Mouse (Mus musculus): ENCODE results near the gene Marcksl1. TPM values are rescaled to one million over a fixed set of nuclear protein-coding genes. Genes with fewer than 3 reads are reported as not detected.
"Not testable (repeated sequence)": the region's sequence is repeated elsewhere in the genome, so short reads cannot be mapped to it uniquely, and the experiment has no call there.

Gene Marcksl1
- polyA plus RNA-seq, 1 experiment: 18.6 TPM

GRCm38 (mm10) chr4:129525889-129526288 lies 12.5 kb downstream of the Marcksl1 start:
- DNase-seq: no peak
- no peak for TF ChIP-seq CTCF (IDR thresholded peaks at IDR 0.05; ENCODE audit: insufficient read depth, low read length)
- no peak for TF ChIP-seq POLR2A (IDR thresholded peaks at IDR 0.05; ENCODE audit: borderline replicate concordance, extremely low read depth, low read depth, low read length)
- Histone ChIP-seq H3K4me1 (ENCODE audit: control insufficient read depth, insufficient read depth, low read length) (no peaks in the 10 kb centered on the region), H3K4me3 (replicated peaks; ENCODE audit: extremely low read depth, low read depth, low read length) (no peak overlapping the region)
- 79% methylated on average over 3 of the region's 3 CpGs for WGBS

- not testable (repeated sequence) for DNase-seq; H3K4me1 ChIP-seq (ENCODE audit: control insufficient read depth, insufficient read depth, low read length); H3K4me3 ChIP-seq (replicated peaks; ENCODE audit: extremely low read depth, low read depth, low read length)
- WGBS: 87% methylated on average over 6 of the region's 6 CpGs
Measured at GRCm38 (mm10) chr4:129528901-129529300, 15.5 kb downstream of the Marcksl1 start.

DNA sequence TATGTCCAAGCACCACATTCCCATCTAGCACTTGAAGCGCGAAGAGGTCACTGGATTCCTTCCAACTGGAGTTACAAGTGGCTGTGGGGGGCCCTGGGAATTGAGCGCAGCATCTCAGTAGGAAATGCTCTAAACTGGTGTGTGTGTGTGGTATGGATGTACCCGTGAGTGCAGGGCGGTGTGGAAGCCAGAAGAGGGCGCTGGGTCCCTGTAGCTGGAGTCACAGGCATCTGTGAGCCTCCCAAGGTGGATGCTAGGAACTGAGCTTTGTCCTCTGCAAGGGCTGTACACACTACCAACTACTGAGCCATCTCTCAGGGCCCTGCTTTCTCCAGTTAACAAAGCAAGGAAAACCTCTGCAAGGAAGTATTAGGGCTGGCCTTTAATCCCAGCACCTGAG lies 26.6 kb downstream of the Marcksl1 start:
- Histone ChIP-seq H3K4me3 (replicated peaks; ENCODE audit: extremely low read depth, low read depth, low read length) (no peak overlapping the region), H3K4me1 (ENCODE audit: control insufficient read depth, insufficient read depth, low read length) (peaks cover 6% of the 10 kb centered on the region; the same call in 1 of the 2 replicates)
- no peak for TF ChIP-seq POLR2A (IDR thresholded peaks at IDR 0.05; ENCODE audit: borderline replicate concordance, extremely low read depth, low read depth, low read length)
- peak; percentile 37; the same call in 1 of the 2 replicates for TF ChIP-seq CTCF (IDR thresholded peaks at IDR 0.05; ENCODE audit: insufficient read depth, low read length)
- WGBS: 83% methylated on average over 6 of the region's 6 CpGs
- no peak for DNase-seq

DNA sequence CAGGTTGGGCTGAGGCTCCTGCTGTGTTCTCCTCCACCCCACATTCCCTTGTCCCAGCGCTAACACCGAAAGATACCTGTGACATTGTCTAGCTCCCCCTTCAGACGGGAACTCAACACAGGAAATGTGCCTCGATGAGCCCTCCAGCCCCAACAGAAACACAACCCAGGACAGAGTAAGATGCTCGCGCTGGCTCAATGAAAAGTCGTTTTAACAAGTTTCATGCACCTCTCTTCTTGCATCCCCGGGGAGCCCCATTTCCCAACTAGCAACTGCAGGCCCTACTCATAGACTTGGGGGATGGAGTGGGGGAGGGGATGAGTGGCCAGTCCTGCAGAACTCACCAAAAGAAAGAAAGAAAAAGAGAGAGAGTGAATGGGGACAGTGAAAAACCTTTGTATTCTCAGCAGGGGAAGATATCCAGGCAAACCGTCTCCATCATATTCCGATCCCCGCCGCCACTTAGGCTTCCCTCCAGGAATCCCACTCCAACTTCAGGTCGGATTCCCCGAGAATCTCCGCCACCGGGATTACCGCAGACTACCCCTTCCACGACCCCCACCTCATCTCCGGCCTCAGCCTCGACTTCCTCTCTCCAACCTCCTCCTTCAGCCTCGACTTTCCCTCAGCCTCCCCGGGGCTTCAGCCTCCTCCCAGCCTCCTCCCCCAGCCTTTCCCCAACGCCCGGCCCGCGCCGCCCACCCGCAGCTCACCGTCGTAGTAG lies 28.6 kb downstream of the Marcksl1 start:
- WGBS: under 1% methylated on average over 30 of the region's 30 CpGs
- peak; percentile 21 for DNase-seq
- Histone ChIP-seq H3K4me3 (replicated peaks; ENCODE audit: extremely low read depth, low read depth, low read length) (peak overlapping the region; percentile 79), H3K4me1 (ENCODE audit: control insufficient read depth, insufficient read depth, low read length) (peaks cover 6% of the 10 kb centered on the region; the same call in 1 of the 2 replicates)
- TF ChIP-seq CTCF (IDR thresholded peaks at IDR 0.05; ENCODE audit: insufficient read depth, low read length) (0 out of 2 replicates have a peak, but pooled peaks have one; percentile 15), POLR2A (IDR thresholded peaks at IDR 0.05; ENCODE audit: borderline replicate concordance, extremely low read depth, low read depth, low read length) (no peak)

DNA sequence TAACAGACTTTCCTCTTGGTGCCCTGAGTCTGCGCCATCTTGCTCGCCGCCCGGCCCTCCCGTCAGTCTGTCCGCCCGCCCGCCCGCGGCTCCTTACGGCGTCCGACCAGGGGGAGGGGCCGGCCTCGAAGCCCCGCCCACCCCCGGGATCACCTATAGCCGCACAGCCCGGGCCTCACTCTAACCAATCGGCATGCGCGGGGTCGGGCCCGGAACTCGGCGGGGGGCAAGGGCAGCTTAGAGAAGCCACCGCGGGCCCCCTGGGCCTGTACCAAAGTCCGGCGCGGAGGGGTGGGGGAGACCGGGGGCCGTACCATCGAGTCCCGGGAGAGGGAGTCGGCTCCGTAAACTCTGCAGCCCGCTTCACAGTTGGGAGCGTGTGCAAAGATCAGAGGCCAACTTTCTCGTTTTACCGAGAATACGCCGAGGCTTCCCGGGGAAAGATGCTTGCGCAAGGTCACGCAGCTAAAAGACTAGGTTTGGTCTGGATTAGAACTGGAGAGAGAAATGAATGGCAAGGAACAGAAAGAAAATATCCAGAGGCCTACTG lies 29.3 kb downstream of the Marcksl1 start, which contains the start of gene Hdac1:
TSS of gene Hdac1 (minus strand) at position 122 of the 550 bp plus-strand sequence.
- peak; percentile 95 for DNase-seq
- Histone ChIP-seq H3K4me3 (replicated peaks; ENCODE audit: extremely low read depth, low read depth, low read length) (peak within 1 kb of the TSS; percentile 99), H3K4me1 (ENCODE audit: control insufficient read depth, insufficient read depth, low read length) (peaks cover 6% of the 10 kb centered on the region; the same call in 1 of the 2 replicates)
- TF ChIP-seq POLR2A (IDR thresholded peaks at IDR 0.05; ENCODE audit: borderline replicate concordance, extremely low read depth, low read depth, low read length) (peak; percentile 54), CTCF (IDR thresholded peaks at IDR 0.05; ENCODE audit: insufficient read depth, low read length) (no peak)
- WGBS: under 1% methylated on average over 46 of the region's 46 CpGs

GRCm38 (mm10) chr4:129544106-129544505 lies 30.7 kb downstream of the Marcksl1 start:
- Histone ChIP-seq H3K4me1 (ENCODE audit: control insufficient read depth, insufficient read depth, low read length) (peaks cover 6% of the 10 kb centered on the region; the same call in 1 of the 2 replicates), H3K4me3 (replicated peaks; ENCODE audit: extremely low read depth, low read depth, low read length) (no peak overlapping the region)
- WGBS: 89% methylated on average over 4 of the region's 4 CpGs
- TF ChIP-seq CTCF (IDR thresholded peaks at IDR 0.05; ENCODE audit: insufficient read depth, low read length): no peak
- TF ChIP-seq POLR2A (IDR thresholded peaks at IDR 0.05; ENCODE audit: borderline replicate concordance, extremely low read depth, low read depth, low read length): no peak
- no peak for DNase-seq

DNA sequence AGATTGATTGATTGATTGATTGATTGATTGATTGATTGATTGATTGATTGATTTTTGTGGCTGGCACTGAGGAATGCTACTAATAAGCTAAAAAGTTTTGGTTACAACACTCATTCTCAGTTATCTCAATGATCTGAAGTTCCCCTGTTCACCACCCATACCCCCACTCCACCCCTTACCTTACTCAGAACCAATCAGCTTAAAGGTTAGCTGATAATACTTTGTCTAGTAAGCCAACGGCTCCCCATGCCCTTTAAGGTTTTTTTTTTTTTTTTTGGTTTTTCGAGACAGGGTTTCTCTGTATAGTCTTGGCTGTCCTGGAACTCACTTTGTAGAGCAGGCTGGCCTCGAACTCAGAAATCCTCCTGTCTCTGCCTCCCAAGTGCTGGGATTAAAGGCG lies 34.2 kb downstream of the Marcksl1 start:
- H3K4me1 ChIP-seq (ENCODE audit: control insufficient read depth, insufficient read depth, low read length); H3K4me3 ChIP-seq (replicated peaks; ENCODE audit: extremely low read depth, low read depth, low read length); DNase-seq: not testable (repeated sequence)
- 73% methylated on average over 4 of the region's 4 CpGs for WGBS

- H3K4me3 ChIP-seq (replicated peaks; ENCODE audit: extremely low read depth, low read depth, low read length): no peak overlapping the region
- 88% methylated on average over 2 of the region's 2 CpGs for WGBS
- peak; percentile 26 for DNase-seq
- no peaks in the 10 kb centered on the region for H3K4me1 ChIP-seq (ENCODE audit: control insufficient read depth, insufficient read depth, low read length)
- TF ChIP-seq POLR2A (IDR thresholded peaks at IDR 0.05; ENCODE audit: borderline replicate concordance, extremely low read depth, low read depth, low read length): no peak
- TF ChIP-seq CTCF (IDR thresholded peaks at IDR 0.05; ENCODE audit: insufficient read depth, low read length): no peak
Measured at GRCm38 (mm10) chr4:129549306-129549705, 35.9 kb downstream of the Marcksl1 start.

DNA sequence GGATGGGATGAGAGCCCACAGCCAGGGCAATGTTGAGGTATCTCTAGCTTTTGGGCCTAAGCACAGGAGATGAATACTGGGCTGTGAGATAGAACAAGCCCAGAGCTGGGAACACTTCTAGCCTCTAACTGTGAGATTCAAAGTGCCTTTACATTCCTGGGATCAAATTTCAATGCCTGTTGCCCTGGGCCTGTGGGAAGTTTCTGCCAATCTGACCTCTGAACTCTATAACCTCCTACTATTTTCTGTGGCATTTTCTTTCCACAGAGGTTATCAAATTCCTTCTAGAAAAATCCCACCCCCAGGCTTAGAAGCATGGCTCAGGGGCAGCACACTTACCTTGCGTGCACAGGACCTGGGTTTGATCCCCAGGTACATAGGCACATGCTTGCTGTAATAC lies 36.9 kb downstream of the Marcksl1 start:
- WGBS: 77% methylated on average over 1 of the region's 1 CpGs
- no peak for TF ChIP-seq POLR2A (IDR thresholded peaks at IDR 0.05; ENCODE audit: borderline replicate concordance, extremely low read depth, low read depth, low read length)
- TF ChIP-seq CTCF (IDR thresholded peaks at IDR 0.05; ENCODE audit: insufficient read depth, low read length): no peak
- no peaks in the 10 kb centered on the region for H3K4me1 ChIP-seq (ENCODE audit: control insufficient read depth, insufficient read depth, low read length)
- no peak for DNase-seq
- no peak overlapping the region for H3K4me3 ChIP-seq (replicated peaks; ENCODE audit: extremely low read depth, low read depth, low read length)

- not testable (repeated sequence) for H3K4me3 ChIP-seq (replicated peaks; ENCODE audit: extremely low read depth, low read depth, low read length); DNase-seq; H3K4me1 ChIP-seq (ENCODE audit: control insufficient read depth, insufficient read depth, low read length)
- WGBS: 76% methylated on average over 6 of the region's 6 CpGs
Measured at GRCm38 (mm10) chr4:129554512-129554911, 41.1 kb downstream of the Marcksl1 start.

Data from lung, adult 2 months (tissue).